Mouse (Mus musculus): ENCODE results near the gene Galnt12. TPM values are rescaled to one million over a fixed set of nuclear protein-coding genes. Genes with fewer than 3 reads are reported as not detected.

Gene Galnt12
- polyA plus RNA-seq, 1 experiment from 2014 or later = 1.8 TPM

DNA sequence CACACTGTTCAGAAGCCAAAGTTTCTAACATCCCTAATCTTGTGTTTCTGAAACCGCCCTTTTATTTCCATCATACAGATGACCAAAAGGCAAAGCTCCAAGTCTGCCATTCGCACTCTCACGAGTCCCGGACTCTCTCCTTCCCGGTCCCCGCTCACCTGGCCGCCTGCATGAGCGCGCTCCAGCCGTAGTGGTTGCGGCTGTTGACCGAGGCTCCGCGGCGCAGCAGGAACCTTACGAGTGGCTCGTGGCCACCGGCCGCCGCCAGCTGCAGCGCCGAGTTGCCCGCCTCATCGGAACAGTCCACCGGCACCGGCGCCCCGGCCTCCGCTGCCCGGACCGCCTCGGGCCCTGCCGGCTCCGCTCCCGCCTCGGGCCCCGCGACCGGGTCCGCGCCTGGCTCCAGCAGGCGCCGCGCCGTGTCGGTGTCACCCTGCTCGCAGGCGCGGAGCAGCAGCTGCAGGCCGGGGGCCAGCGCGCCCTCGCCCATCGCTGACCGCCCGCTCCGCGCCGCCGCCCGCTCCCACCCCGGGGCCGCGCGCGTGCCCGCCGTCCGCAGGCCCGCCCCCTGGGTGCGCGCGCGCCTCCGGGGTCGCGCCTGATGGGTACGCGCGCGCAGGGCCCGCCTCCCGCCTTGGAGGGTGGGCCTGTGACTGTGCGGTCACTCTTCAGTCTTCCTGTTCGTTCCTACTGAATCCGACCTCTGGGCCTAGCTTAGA lies 34.8 kb upstream of the Galnt12 start, which contains the start of gene Anks6:
Anks6 (minus strand) TSS at position 637 of the 719 bp plus-strand sequence.
- no peaks in the 10 kb centered on the region for H3K9me3 ChIP-seq (replicated peaks)
- H3K27ac ChIP-seq (ENCODE audit: poor library complexity, severe bottlenecking) = peak within 1 kb of the TSS; percentile 64
- peak within 1 kb of the TSS; percentile 92 for H3K4me2 ChIP-seq
- peak within 1 kb of the TSS; percentile 93 for H3K9ac ChIP-seq
- 6% methylated on average over 84 of the region's 86 CpGs for WGBS
- peaks cover 19% of the 10 kb centered on the region for H3K27me3 ChIP-seq (replicated peaks)
- no peaks in the 10 kb centered on the region; the same call in 1 of the 2 replicates for H3K4me1 ChIP-seq (replicated peaks)
- peak within 1 kb of the TSS; percentile 96 for H3K4me3 ChIP-seq
- ATAC-seq (ENCODE audit: insufficient number of reproducible peaks, low FRiP score) = peak; percentile 88
- H3K36me3 ChIP-seq = no peaks in the 10 kb centered on the region

GRCm38 (mm10) chr4:47057510-47058325 lies 34.0 kb upstream of the Galnt12 start:
- Histone ChIP-seq H3K36me3 (no peaks in the 10 kb centered on the region), H3K27ac (ENCODE audit: poor library complexity, severe bottlenecking) (no peak overlapping the region), H3K4me3 (peak overlapping the region; percentile 96), H3K9me3 (replicated peaks) (no peaks in the 10 kb centered on the region), H3K27me3 (replicated peaks) (peaks cover 13% of the 10 kb centered on the region), H3K4me1 (replicated peaks) (no peaks in the 10 kb centered on the region; the same call in 1 of the 2 replicates), H3K4me2 (peak overlapping the region; percentile 92), H3K9ac (peak overlapping the region; percentile 93)
- WGBS = 30% methylated on average over 25 of the region's 25 CpGs
- peak; percentile 53; the same call in 1 of the 2 replicates for ATAC-seq (ENCODE audit: insufficient number of reproducible peaks, low FRiP score)

- no peak overlapping the region for H3K9ac ChIP-seq
- no peaks in the 10 kb centered on the region for H3K36me3 ChIP-seq
- 0 out of 2 replicates have a peak, but pooled peaks cover 4% of the 10 kb centered on the region for H3K27me3 ChIP-seq (replicated peaks)
- no peaks in the 10 kb centered on the region; the same call in 1 of the 2 replicates for H3K4me1 ChIP-seq (replicated peaks)
- H3K9me3 ChIP-seq (replicated peaks) = no peaks in the 10 kb centered on the region
- ATAC-seq (ENCODE audit: insufficient number of reproducible peaks, low FRiP score) = no peak
- WGBS = 12% methylated on average over 1 of the region's 1 CpGs
- no peak overlapping the region for H3K4me2 ChIP-seq
- H3K27ac ChIP-seq (ENCODE audit: poor library complexity, severe bottlenecking) = no peak overlapping the region
- H3K4me3 ChIP-seq = no peak overlapping the region
Observed at GRCm38 (mm10) chr4:47060900-47061299, 30.8 kb upstream of the Galnt12 start.

GRCm38 (mm10) chr4:47075054-47075453 lies 16.7 kb upstream of the Galnt12 start:
- Histone ChIP-seq H3K4me2 (no peak overlapping the region), H3K27me3 (replicated peaks) (no peaks in the 10 kb centered on the region), H3K36me3 (no peaks in the 10 kb centered on the region), H3K9me3 (replicated peaks) (peaks cover 8% of the 10 kb centered on the region; the same call in 1 of the 2 replicates), H3K9ac (no peak overlapping the region), H3K27ac (ENCODE audit: poor library complexity, severe bottlenecking) (no peak overlapping the region), H3K4me3 (no peak overlapping the region), H3K4me1 (replicated peaks) (no peaks in the 10 kb centered on the region)
- WGBS = 37% methylated on average over 2 of the region's 2 CpGs
- ATAC-seq (ENCODE audit: insufficient number of reproducible peaks, low FRiP score) = no peak

DNA sequence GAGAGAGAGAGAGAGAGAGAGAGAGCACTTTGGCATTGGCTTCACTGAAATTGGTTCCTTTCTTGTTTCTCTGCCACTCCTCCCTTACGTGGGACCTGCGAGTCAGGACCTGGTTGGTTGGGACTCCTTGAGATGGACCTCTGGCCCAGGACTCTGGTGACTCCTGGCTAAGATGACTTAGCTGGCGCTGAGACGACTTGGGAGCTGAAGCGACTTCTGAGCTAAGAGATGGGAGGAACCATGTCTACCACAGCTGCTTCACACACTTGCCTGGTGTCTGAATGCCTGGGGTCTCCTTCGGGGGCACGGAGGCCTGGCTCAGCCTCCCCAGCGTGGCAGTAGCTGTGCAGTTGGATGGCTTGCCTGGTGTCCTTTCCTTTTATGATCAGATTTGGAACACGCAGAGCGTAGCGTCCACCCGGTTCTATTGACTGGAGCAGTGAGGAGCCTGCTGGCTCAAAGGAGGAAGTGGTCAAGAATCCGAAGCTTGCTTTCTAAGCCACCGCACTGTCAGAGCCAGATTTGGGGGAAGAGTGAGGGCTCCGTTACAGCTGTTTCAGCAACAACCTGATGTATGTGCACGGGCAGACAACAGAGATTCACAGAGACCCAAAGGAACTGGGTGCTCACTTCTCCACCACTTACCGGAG lies 11.6 kb upstream of the Galnt12 start:
- Histone ChIP-seq H3K4me1 (replicated peaks) (no peaks in the 10 kb centered on the region), H3K4me3 (no peak overlapping the region), H3K4me2 (no peak overlapping the region), H3K27me3 (replicated peaks) (no peaks in the 10 kb centered on the region), H3K36me3 (no peaks in the 10 kb centered on the region), H3K9ac (no peak overlapping the region), H3K27ac (ENCODE audit: poor library complexity, severe bottlenecking) (no peak overlapping the region), H3K9me3 (replicated peaks) (no peaks in the 10 kb centered on the region)
- WGBS = 79% methylated on average over 17 of the region's 17 CpGs
- no peak for ATAC-seq (ENCODE audit: insufficient number of reproducible peaks, low FRiP score)

DNA sequence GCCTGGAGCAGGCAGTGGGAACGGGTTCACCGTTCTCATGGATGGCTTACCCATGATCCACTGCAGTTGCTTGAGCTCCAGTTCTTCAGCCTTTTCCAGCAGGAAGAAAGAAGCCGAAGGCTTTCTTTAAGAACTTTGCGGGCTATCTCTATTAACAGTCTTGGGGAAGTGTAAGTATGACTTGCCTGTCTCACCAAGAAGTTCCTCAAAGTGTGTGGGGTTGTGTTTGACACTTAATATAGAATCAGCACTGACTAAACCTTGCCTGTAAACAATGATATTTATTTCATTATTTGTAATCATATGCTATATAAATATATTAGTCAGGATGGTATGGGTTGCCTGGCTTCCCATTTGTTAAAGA lies 11.1 kb upstream of the Galnt12 start:
- 84% methylated on average over 4 of the region's 4 CpGs for WGBS
- Histone ChIP-seq H3K9ac (no peak overlapping the region), H3K4me2 (no peak overlapping the region), H3K4me3 (no peak overlapping the region), H3K9me3 (replicated peaks) (no peaks in the 10 kb centered on the region), H3K36me3 (no peaks in the 10 kb centered on the region), H3K4me1 (replicated peaks) (no peaks in the 10 kb centered on the region), H3K27ac (ENCODE audit: poor library complexity, severe bottlenecking) (no peak overlapping the region), H3K27me3 (replicated peaks) (no peaks in the 10 kb centered on the region)
- no peak for ATAC-seq (ENCODE audit: insufficient number of reproducible peaks, low FRiP score)

DNA sequence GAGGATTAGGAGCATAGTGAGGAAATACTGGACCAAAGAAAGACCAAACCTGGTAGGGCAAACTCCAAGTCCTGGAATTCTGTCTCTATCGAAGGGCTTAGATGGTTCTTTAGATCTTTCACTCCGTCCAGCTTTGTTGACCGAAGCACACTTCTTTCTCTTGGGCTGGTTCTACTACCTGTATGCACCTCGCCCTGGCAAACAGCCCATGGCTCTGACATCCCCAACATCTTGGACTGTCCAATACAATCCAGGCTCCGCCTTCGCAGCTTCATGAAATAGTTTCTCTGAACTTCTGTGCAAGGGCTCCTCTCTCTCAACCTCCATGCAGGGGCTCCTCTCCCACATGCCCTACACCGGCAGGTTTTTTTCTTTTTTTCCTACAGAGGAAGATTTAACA lies 7.9 kb upstream of the Galnt12 start:
- H3K4me2 ChIP-seq = no peak overlapping the region
- H3K27me3 ChIP-seq (replicated peaks) = no peaks in the 10 kb centered on the region
- ATAC-seq (ENCODE audit: insufficient number of reproducible peaks, low FRiP score) = no peak
- H3K9me3 ChIP-seq (replicated peaks) = no peaks in the 10 kb centered on the region
- H3K4me3 ChIP-seq = no peak overlapping the region
- no peaks in the 10 kb centered on the region for H3K36me3 ChIP-seq
- 83% methylated on average over 7 of the region's 7 CpGs for WGBS
- no peaks in the 10 kb centered on the region for H3K4me1 ChIP-seq (replicated peaks)
- H3K27ac ChIP-seq (ENCODE audit: poor library complexity, severe bottlenecking) = no peak overlapping the region
- H3K9ac ChIP-seq = no peak overlapping the region

- 81% methylated on average over 7 of the region's 7 CpGs for WGBS
- ATAC-seq (ENCODE audit: insufficient number of reproducible peaks, low FRiP score) = no peak
- H3K4me2 ChIP-seq = no peak overlapping the region
Observed at GRCm38 (mm10) chr4:47088671-47089070, 3.0 kb upstream of the Galnt12 start.

GRCm38 (mm10) chr4:47092387-47093021 lies 795 bp downstream of the Galnt12 start:
- Histone ChIP-seq H3K4me1 (replicated peaks) (peaks cover 16% of the 10 kb centered on the region), H3K9me3 (replicated peaks) (no peaks in the 10 kb centered on the region), H3K4me2 (peak overlapping the region; percentile 100), H3K4me3 (peak overlapping the region; percentile 74), H3K36me3 (no peaks in the 10 kb centered on the region), H3K27me3 (replicated peaks) (peaks cover 50% of the 10 kb centered on the region), H3K9ac (peak overlapping the region; percentile 69), H3K27ac (ENCODE audit: poor library complexity, severe bottlenecking) (no peak overlapping the region)
- ATAC-seq (ENCODE audit: insufficient number of reproducible peaks, low FRiP score) = no peak; the same call in 1 of the 2 replicates
- WGBS = 3% methylated on average over 21 of the region's 21 CpGs

More at GRCm38 (mm10) chr4:47088671-47089070, 3.0 kb upstream of the Galnt12 start:
- Histone ChIP-seq H3K9ac (no peak overlapping the region), H3K27me3 (replicated peaks) (peaks cover 29% of the 10 kb centered on the region), H3K4me1 (replicated peaks) (peaks cover 16% of the 10 kb centered on the region), H3K4me3 (no peak overlapping the region), H3K27ac (ENCODE audit: poor library complexity, severe bottlenecking) (no peak overlapping the region), H3K36me3 (no peaks in the 10 kb centered on the region), H3K9me3 (replicated peaks) (no peaks in the 10 kb centered on the region)

DNA sequence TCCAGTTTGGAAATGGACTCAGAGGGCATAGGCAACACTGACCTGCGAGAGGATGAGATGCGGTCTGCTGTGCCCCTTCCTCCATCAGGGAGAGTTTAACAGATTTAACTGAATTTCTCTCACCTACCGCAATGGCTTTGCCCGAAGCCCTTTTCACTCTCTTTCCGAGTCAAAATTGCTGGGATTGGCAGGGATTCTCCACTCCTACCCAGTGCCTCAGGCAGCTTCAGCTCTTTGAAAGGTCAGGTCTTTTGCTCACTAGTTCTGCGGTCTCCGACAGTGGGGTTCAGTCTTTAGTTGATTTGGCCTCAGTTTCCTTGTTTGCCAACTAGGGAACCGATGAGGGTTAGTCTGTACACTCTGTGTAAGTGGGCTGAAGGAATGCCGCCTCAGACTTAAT lies 1.5 kb downstream of the Galnt12 start:
- H3K27me3 ChIP-seq (replicated peaks) = peaks cover 50% of the 10 kb centered on the region
- 44% methylated on average over 9 of the region's 9 CpGs for WGBS

More for the DNA sequence above, 1.5 kb downstream of the Galnt12 start:
- Histone ChIP-seq H3K9me3 (replicated peaks) (no peaks in the 10 kb centered on the region), H3K27ac (ENCODE audit: poor library complexity, severe bottlenecking) (no peak overlapping the region), H3K4me1 (replicated peaks) (peaks cover 16% of the 10 kb centered on the region), H3K4me3 (peak overlapping the region; percentile 74; the same call in 1 of the 2 replicates), H3K4me2 (peak overlapping the region; percentile 100), H3K36me3 (no peaks in the 10 kb centered on the region), H3K9ac (no peak overlapping the region)
- no peak for ATAC-seq (ENCODE audit: insufficient number of reproducible peaks, low FRiP score)

All from heart, embryonic 12.5 days (tissue).